Mouse (Mus musculus): ENCODE results near the gene Negr1. TPM values are rescaled to one million over a fixed set of nuclear protein-coding genes. Genes with fewer than 3 reads are reported as not detected.

Gene Negr1
- polyA plus RNA-seq, 1 experiment from 2014 or later = 5.3 TPM

DNA sequence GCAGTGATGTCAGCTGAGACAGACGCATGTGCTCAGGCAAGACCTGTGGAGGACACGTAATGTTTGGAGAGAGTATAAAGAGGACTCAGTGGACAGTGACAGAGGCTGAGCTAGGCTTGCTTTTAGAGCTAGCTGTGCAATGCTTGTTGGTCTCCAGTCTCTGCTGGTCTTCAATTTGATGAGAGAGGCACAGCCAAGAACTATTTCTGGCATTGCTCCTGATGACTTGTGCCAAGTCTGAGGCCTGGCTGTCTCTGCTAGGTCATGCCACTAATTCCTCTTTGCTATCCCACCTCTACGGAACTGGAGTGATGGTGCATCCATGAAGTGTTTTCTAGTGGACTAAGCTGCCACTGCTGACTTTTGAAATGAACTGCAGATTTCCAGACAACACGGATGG, 149.1 kb downstream of the Negr1 start:
- no peak overlapping the region for H3K27ac ChIP-seq (ENCODE audit: low read depth, low read length)
- H3K36me3 ChIP-seq (ENCODE audit: control insufficient read depth, insufficient read depth, low read length) = no peaks in the 10 kb centered on the region
- ATAC-seq (replicated peaks; ENCODE audit: low FRiP score) (no peak), DNase-seq (ENCODE audit: low spot score) (no peak)
- no peaks in the 10 kb centered on the region for H3K4me1 ChIP-seq (replicated peaks; ENCODE audit: control insufficient read depth, insufficient read depth, low read length)
- no peaks in the 10 kb centered on the region for H3K9me3 ChIP-seq (ENCODE audit: control insufficient read depth, low read length)
- no peak overlapping the region for H3K4me2 ChIP-seq (ENCODE audit: low read depth, low read length, severe bottlenecking)
- H3K9ac ChIP-seq (ENCODE audit: low read length) = no peak overlapping the region
- WGBS = 88% methylated on average over 4 of the region's 4 CpGs
- H3K4me3 ChIP-seq (ENCODE audit: low read depth, low read length) = no peak overlapping the region
- no peaks in the 10 kb centered on the region for H3K27me3 ChIP-seq (ENCODE audit: control insufficient read depth, insufficient read depth, low read length)

GRCm38 (mm10) chr3:156736335-156736734, 174.7 kb downstream of the Negr1 start:
- H3K4me3 ChIP-seq (ENCODE audit: low read depth, low read length) = no peak overlapping the region
- H3K36me3 ChIP-seq (ENCODE audit: control insufficient read depth, insufficient read depth, low read length) = no peaks in the 10 kb centered on the region
- no peak overlapping the region for H3K4me2 ChIP-seq (ENCODE audit: low read depth, low read length, severe bottlenecking)
- no peak for DNase-seq (ENCODE audit: low spot score)
- H3K4me1 ChIP-seq (replicated peaks; ENCODE audit: control insufficient read depth, insufficient read depth, low read length) = no peaks in the 10 kb centered on the region
- ATAC-seq (replicated peaks; ENCODE audit: low FRiP score) = 0 out of 2 replicates have a peak, but pooled peaks have one; percentile 50
- H3K9me3 ChIP-seq (ENCODE audit: control insufficient read depth, low read length) = no peaks in the 10 kb centered on the region
- no peaks in the 10 kb centered on the region for H3K27me3 ChIP-seq (ENCODE audit: control insufficient read depth, insufficient read depth, low read length)
- no peak overlapping the region for H3K27ac ChIP-seq (ENCODE audit: low read depth, low read length)
- H3K9ac ChIP-seq (ENCODE audit: low read length) = no peak overlapping the region

GRCm38 (mm10) chr3:156739529-156739928, 177.9 kb downstream of the Negr1 start:
- Histone ChIP-seq H3K9ac (ENCODE audit: low read length) (no peak overlapping the region), H3K4me3 (ENCODE audit: low read depth, low read length) (no peak overlapping the region), H3K36me3 (ENCODE audit: control insufficient read depth, insufficient read depth, low read length) (no peaks in the 10 kb centered on the region), H3K27ac (ENCODE audit: low read depth, low read length) (no peak overlapping the region), H3K9me3 (ENCODE audit: control insufficient read depth, low read length) (no peaks in the 10 kb centered on the region), H3K4me2 (ENCODE audit: low read depth, low read length, severe bottlenecking) (no peak overlapping the region), H3K4me1 (replicated peaks; ENCODE audit: control insufficient read depth, insufficient read depth, low read length) (no peaks in the 10 kb centered on the region), H3K27me3 (ENCODE audit: control insufficient read depth, insufficient read depth, low read length) (no peaks in the 10 kb centered on the region)
- no peak for ATAC-seq (replicated peaks; ENCODE audit: low FRiP score)
- DNase-seq (ENCODE audit: low spot score) = no peak
- 87% methylated on average over 3 of the region's 3 CpGs for WGBS

DNA sequence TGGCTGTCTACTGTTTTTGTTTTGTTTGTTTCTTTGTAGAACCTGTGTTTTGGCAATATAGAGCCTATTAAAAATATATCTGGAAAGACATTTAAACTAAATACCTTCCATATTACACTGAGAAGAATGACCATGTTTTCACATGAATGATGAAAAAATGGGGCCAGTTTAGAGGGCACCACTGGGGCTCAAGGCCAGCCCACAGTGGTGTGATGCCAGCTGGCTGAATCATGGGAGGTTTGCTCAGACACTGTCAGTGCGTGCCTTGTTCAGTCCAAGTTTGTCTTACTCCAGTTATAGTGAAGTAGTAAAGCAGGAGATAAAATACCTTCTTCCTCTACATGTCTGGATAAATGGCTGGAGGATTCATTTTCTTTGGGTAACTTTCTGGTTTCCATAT, 181.7 kb downstream of the Negr1 start:
- Histone ChIP-seq H3K27me3 (ENCODE audit: control insufficient read depth, insufficient read depth, low read length) (no peaks in the 10 kb centered on the region), H3K9ac (ENCODE audit: low read length) (no peak overlapping the region), H3K4me2 (ENCODE audit: low read depth, low read length, severe bottlenecking) (no peak overlapping the region), H3K9me3 (ENCODE audit: control insufficient read depth, low read length) (no peaks in the 10 kb centered on the region), H3K4me3 (ENCODE audit: low read depth, low read length) (no peak overlapping the region), H3K36me3 (ENCODE audit: control insufficient read depth, insufficient read depth, low read length) (no peaks in the 10 kb centered on the region), H3K27ac (ENCODE audit: low read depth, low read length) (no peak overlapping the region), H3K4me1 (replicated peaks; ENCODE audit: control insufficient read depth, insufficient read depth, low read length) (no peaks in the 10 kb centered on the region)
- DNase-seq (ENCODE audit: low spot score) = no peak
- no peak for ATAC-seq (replicated peaks; ENCODE audit: low FRiP score)
- WGBS = 89% methylated on average over 1 of the region's 1 CpGs

GRCm38 (mm10) chr3:156745218-156745770, 183.7 kb downstream of the Negr1 start:
- Histone ChIP-seq H3K27ac (ENCODE audit: low read depth, low read length) (no peak overlapping the region), H3K9me3 (ENCODE audit: control insufficient read depth, low read length) (no peaks in the 10 kb centered on the region), H3K9ac (ENCODE audit: low read length) (no peak overlapping the region), H3K27me3 (ENCODE audit: control insufficient read depth, insufficient read depth, low read length) (no peaks in the 10 kb centered on the region), H3K4me1 (replicated peaks; ENCODE audit: control insufficient read depth, insufficient read depth, low read length) (no peaks in the 10 kb centered on the region), H3K36me3 (ENCODE audit: control insufficient read depth, insufficient read depth, low read length) (no peaks in the 10 kb centered on the region), H3K4me2 (ENCODE audit: low read depth, low read length, severe bottlenecking) (no peak overlapping the region), H3K4me3 (ENCODE audit: low read depth, low read length) (no peak overlapping the region)
- 88% methylated on average over 5 of the region's 5 CpGs for WGBS
- no peak for ATAC-seq (replicated peaks; ENCODE audit: low FRiP score)
- DNase-seq (ENCODE audit: low spot score) = no peak

DNA sequence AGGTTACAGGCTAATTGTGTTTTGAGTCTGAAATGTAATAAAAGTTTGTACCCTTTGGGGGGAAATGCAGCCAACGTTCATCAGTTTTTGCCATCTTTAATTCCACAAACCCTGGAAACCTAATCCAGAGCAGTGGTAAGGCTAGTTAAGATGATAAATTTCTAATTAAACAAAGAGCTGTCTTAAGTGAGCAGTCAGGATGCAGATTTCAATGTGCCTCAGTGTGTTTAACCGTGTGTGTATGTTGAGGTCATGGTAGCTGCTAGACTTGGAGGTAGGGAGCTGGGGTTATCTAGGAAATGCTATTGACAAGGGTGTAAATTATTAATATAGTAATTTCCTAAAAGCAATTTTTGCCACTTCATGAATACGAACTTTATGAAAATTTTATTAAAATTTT, 185.9 kb downstream of the Negr1 start:
- H3K4me1 ChIP-seq (replicated peaks; ENCODE audit: control insufficient read depth, insufficient read depth, low read length) = peaks cover 2% of the 10 kb centered on the region; the same call in 1 of the 2 replicates
- H3K9ac ChIP-seq (ENCODE audit: low read length) = no peak overlapping the region
- 86% methylated on average over 3 of the region's 3 CpGs for WGBS
- DNase-seq (ENCODE audit: low spot score) (no peak), ATAC-seq (replicated peaks; ENCODE audit: low FRiP score) (no peak)
- no peaks in the 10 kb centered on the region for H3K27me3 ChIP-seq (ENCODE audit: control insufficient read depth, insufficient read depth, low read length)
- H3K4me2 ChIP-seq (ENCODE audit: low read depth, low read length, severe bottlenecking) = no peak overlapping the region
- H3K36me3 ChIP-seq (ENCODE audit: control insufficient read depth, insufficient read depth, low read length) = no peaks in the 10 kb centered on the region
- no peak overlapping the region for H3K4me3 ChIP-seq (ENCODE audit: low read depth, low read length)
- no peaks in the 10 kb centered on the region for H3K9me3 ChIP-seq (ENCODE audit: control insufficient read depth, low read length)
- H3K27ac ChIP-seq (ENCODE audit: low read depth, low read length) = no peak overlapping the region

DNA sequence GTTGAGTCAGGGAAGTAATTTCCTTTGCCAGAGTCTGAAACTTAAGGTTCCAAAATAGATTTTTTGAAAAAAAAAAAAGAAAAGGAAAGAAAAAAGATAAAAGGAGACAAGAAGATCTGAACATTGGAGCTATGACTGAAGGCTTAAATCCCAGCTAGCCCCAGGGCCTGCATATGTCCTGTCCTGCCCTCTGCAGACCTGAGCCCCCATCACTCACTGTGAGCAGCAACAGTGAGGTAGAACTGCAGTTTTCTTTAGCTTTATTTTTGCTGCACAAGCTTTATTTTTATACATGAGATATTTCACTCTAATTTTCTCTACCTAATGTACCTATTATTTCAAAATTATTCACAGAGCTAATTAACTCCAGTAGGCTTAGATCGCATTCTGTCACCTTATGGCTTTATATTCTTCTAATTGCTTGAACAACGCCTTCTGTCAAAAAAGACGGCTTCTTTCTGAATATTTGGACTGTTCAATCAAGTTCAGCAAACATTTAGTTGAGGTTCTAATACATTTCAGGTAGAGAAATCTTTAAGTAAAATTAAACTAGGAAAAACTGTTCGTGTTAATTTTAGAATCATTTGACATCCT, 192.3 kb downstream of the Negr1 start:
- H3K27me3 ChIP-seq (ENCODE audit: control insufficient read depth, insufficient read depth, low read length) = no peaks in the 10 kb centered on the region
- H3K9me3 ChIP-seq (ENCODE audit: control insufficient read depth, low read length) = no peaks in the 10 kb centered on the region
- no peaks in the 10 kb centered on the region for H3K36me3 ChIP-seq (ENCODE audit: control insufficient read depth, insufficient read depth, low read length)
- peak; percentile 47; the same call in 1 of the 2 replicates for ATAC-seq (replicated peaks; ENCODE audit: low FRiP score)
- peaks cover 2% of the 10 kb centered on the region; the same call in 1 of the 2 replicates for H3K4me1 ChIP-seq (replicated peaks; ENCODE audit: control insufficient read depth, insufficient read depth, low read length)
- no peak for DNase-seq (ENCODE audit: low spot score)
- no peak overlapping the region for H3K4me3 ChIP-seq (ENCODE audit: low read depth, low read length)
- no peak overlapping the region for H3K9ac ChIP-seq (ENCODE audit: low read length)
- 38% methylated on average over 4 of the region's 4 CpGs for WGBS
- no peak overlapping the region for H3K27ac ChIP-seq (ENCODE audit: low read depth, low read length)
- no peak overlapping the region for H3K4me2 ChIP-seq (ENCODE audit: low read depth, low read length, severe bottlenecking)

GRCm38 (mm10) chr3:156754790-156755530, 193.4 kb downstream of the Negr1 start:
- ATAC-seq (replicated peaks; ENCODE audit: low FRiP score) = peak; percentile 65; the same call in 1 of the 2 replicates
- WGBS = 61% methylated on average over 1 of the region's 1 CpGs

More at GRCm38 (mm10) chr3:156754790-156755530, 193.4 kb downstream of the Negr1 start:
- Histone ChIP-seq H3K27me3 (ENCODE audit: control insufficient read depth, insufficient read depth, low read length) (no peaks in the 10 kb centered on the region), H3K4me2 (ENCODE audit: low read depth, low read length, severe bottlenecking) (no peak overlapping the region), H3K27ac (ENCODE audit: low read depth, low read length) (peak overlapping the region; percentile 31; the same call in 1 of the 2 replicates), H3K9ac (ENCODE audit: low read length) (no peak overlapping the region), H3K4me1 (replicated peaks; ENCODE audit: control insufficient read depth, insufficient read depth, low read length) (peaks cover 2% of the 10 kb centered on the region; the same call in 1 of the 2 replicates), H3K36me3 (ENCODE audit: control insufficient read depth, insufficient read depth, low read length) (no peaks in the 10 kb centered on the region), H3K9me3 (ENCODE audit: control insufficient read depth, low read length) (no peaks in the 10 kb centered on the region), H3K4me3 (ENCODE audit: low read depth, low read length) (no peak overlapping the region)
- no peak for DNase-seq (ENCODE audit: low spot score)
